In genomic region chr17:34072091-34072490, GRCm38 (mm10) we compare ENCODE assay signal across 29 mouse cellular contexts. TPM values are rescaled to one million over a fixed set of nuclear protein-coding genes. Genes with fewer than 3 reads are reported as not detected.
DNase-seq lines count a peak whose midpoint lies in the region; ATAC-seq and TF ChIP-seq lines count a peak whose summit lies in the region.
"Had no signal": no experiment of that assay in that cellular context is flagged by ENCODE, and none has a peak within 500 bp of the region (broad histone marks: within the 10 kb centered on the region; RNA-seq: fewer than 3 reads in every experiment).

No protein-coding gene starts in this region.

- no peak for TF ChIP-seq EP300 in lung, postnatal 0 days (IDR thresholded peaks at IDR 0.05)

- H3K36me3 ChIP-seq in lung, postnatal 0 days (ENCODE audit: insufficient read depth, low read length) = no peaks in the 10 kb centered on the region
- no peaks in the 10 kb centered on the region for H3K36me3 ChIP-seq in embryonic facial prominence, embryonic 10.5 days (replicated peaks)
- H3K36me3 ChIP-seq: embryonic facial prominence, embryonic 15.5 days; heart, embryonic 15.5 days; hindbrain, embryonic 12.5 days; limb, embryonic 10.5 days; midbrain, embryonic 12.5 days had no signal

- H3K4me3 ChIP-seq in lung, postnatal 0 days (ENCODE audit: low read depth, low read length) = no peak overlapping the region
- no peak overlapping the region for H3K4me3 ChIP-seq in embryonic facial prominence, embryonic 10.5 days
- H3K4me3 ChIP-seq: embryonic facial prominence, embryonic 15.5 days; gastrocnemius, adult 2 months; heart, adult 2 months; heart, embryonic 15.5 days; hindbrain, embryonic 12.5 days; limb, embryonic 10.5 days; midbrain, embryonic 12.5 days had no signal

- H3K27ac ChIP-seq in lung, postnatal 0 days (ENCODE audit: low read length) = no peak overlapping the region
- no peak overlapping the region for H3K27ac ChIP-seq in embryonic facial prominence, embryonic 10.5 days (replicated peaks)
- H3K27ac ChIP-seq: embryonic facial prominence, embryonic 15.5 days; gastrocnemius, adult 2 months; heart, adult 2 months; heart, embryonic 15.5 days; hindbrain, embryonic 12.5 days; limb, embryonic 10.5 days; liver, embryonic 14.5 days; midbrain, embryonic 12.5 days had no signal

- TF ChIP-seq CTCF in lung, postnatal 0 days (IDR thresholded peaks at IDR 0.05) = no peak

- 64% methylated on average over 5 of the region's 5 CpGs for WGBS in lung, postnatal 0 days
- WGBS in embryonic facial prominence, embryonic 10.5 days = 73% methylated on average over 5 of the region's 5 CpGs

- no peaks in the 10 kb centered on the region for H3K9me3 ChIP-seq in lung, postnatal 0 days (ENCODE audit: low read length)
- H3K9me3 ChIP-seq in embryonic facial prominence, embryonic 10.5 days = no peaks in the 10 kb centered on the region
- H3K9me3 ChIP-seq: embryonic facial prominence, embryonic 15.5 days; heart, embryonic 15.5 days; hindbrain, embryonic 12.5 days; limb, embryonic 10.5 days; midbrain, embryonic 12.5 days had no signal

- H3K27me3 ChIP-seq in lung, postnatal 0 days (replicated peaks; ENCODE audit: insufficient read depth, low read length) = peaks cover 9% of the 10 kb centered on the region; the same call in 1 of the 2 replicates
- peaks cover 17% of the 10 kb centered on the region for H3K27me3 ChIP-seq in embryonic facial prominence, embryonic 10.5 days (replicated peaks; ENCODE audit: low read depth, poor library complexity, severe bottlenecking)

- no peak for ATAC-seq in lung, postnatal 0 days
- peak; percentile 18 to 37; a peak in 2 of 4 replicates for ATAC-seq in hematopoietic stem cell, adult 5-6 weeks (replicated peaks in 1 of 2; ENCODE audit: insufficient read depth in 1 of 2, low FRiP score in 2 of 2, low TSS enrichment in 1 of 2, low read depth in 1 of 2, poor library complexity in 2 of 2, severe bottlenecking in 2 of 2)
- ATAC-seq: activated CD4-positive, CD25-positive, alpha-beta regulatory T cell, adult 4 months; forebrain, postnatal 0 days; inflammation-experienced regulatory T-cells, adult 6 months had no signal

- no peak overlapping the region for H3K4me2 ChIP-seq in lung, postnatal 0 days (replicated peaks; ENCODE audit: low read depth, low read length)
- H3K4me2 ChIP-seq: embryonic facial prominence, embryonic 15.5 days; heart, embryonic 15.5 days; hindbrain, embryonic 12.5 days; midbrain, embryonic 12.5 days had no signal

- no peak overlapping the region for H3K9ac ChIP-seq in lung, postnatal 0 days (replicated peaks; ENCODE audit: low read depth)
- H3K9ac ChIP-seq: embryonic facial prominence, embryonic 15.5 days; forebrain, postnatal 0 days; heart, embryonic 15.5 days; hindbrain, embryonic 12.5 days; liver, embryonic 14.5 days; midbrain, embryonic 12.5 days had no signal

- no peaks in the 10 kb centered on the region for H3K4me1 ChIP-seq in lung, postnatal 0 days (ENCODE audit: insufficient read depth, low read depth, low read length)
- H3K4me1 ChIP-seq in embryonic facial prominence, embryonic 10.5 days = 0 out of 2 replicates have a peak, but pooled peaks cover 2% of the 10 kb centered on the region
- H3K4me1 ChIP-seq: embryonic facial prominence, embryonic 15.5 days; heart, embryonic 15.5 days had no signal

- DNase-seq in lung, postnatal 0 days (ENCODE audit: low spot score) = peak; percentile 33
- DNase-seq in lung, adult 18-20 months = no peak
- peak; percentile 32 for DNase-seq in CD4-positive, CD25-positive, alpha-beta regulatory T cell, adult 2 months (ENCODE audit: low read depth, low spot score)
- peak; percentile 51 for DNase-seq in naive thymus-derived CD4-positive, alpha-beta T cell, adult 2 months (ENCODE audit: low read depth)
- DNase-seq in cerebellum, adult 11-12 months = no peak
- no peak for DNase-seq in left cerebral cortex, postnatal 14 days (ENCODE audit: low spot score in 2 of 2)
- DNase-seq in embryonic facial prominence, embryonic 10.5 days (ENCODE audit: low spot score) = no peak
- DNase-seq: adrenal gland, postnatal 10 days; cerebellum, adult 11 months; cerebellum, postnatal 14 days; embryo, embryonic 11 days; forebrain, postnatal 0 days; gastrocnemius, adult 2 months; heart, adult 2 months; kidney, adult 9 months; kidney, postnatal 36 days; right cerebral cortex, postnatal 14 days; thymus, postnatal 14 days had no signal

- intact Hi-C loops in left cerebral cortex, postnatal 14 days (cut with DNase I) = no loop called here

RNA-seq across cellular contexts. Expression of gene H2-Oa, which starts 20.0 kb away (rescaled TPM):
- 0.48 and 1.1 TPM in 2 replicates for polyA plus RNA-seq in lung, postnatal 0 days (2015; fragmentation: Nextera tagmentation; extraction: Ambion mirVana)
- 9.2 and 16.9 TPM in 2 replicates for total RNA-seq in hematopoietic stem cell, adult 5-6 weeks (2017)
- total RNA-seq in left cerebral cortex, postnatal 14 days (2021) = under 1 TPM in 1 of 2 experiments, not detected in 1; 0.32 TPM
- 0.31 and 0.69 TPM in 2 replicates for polyA plus RNA-seq in embryonic facial prominence, embryonic 10.5 days (2016; fragmentation: Nextera tagmentation; extraction: Ambion mirVana)
- total RNA-seq: forebrain, postnatal 0 days; gastrocnemius, adult 2 months; left cerebral cortex, adult 18-20 months had no signal
- polyA plus RNA-seq: forebrain, postnatal 0 days; neural tube, embryonic 14.5 days had no signal

RNA-seq across cellular contexts. Expression of gene Col11a2, which starts 32.9 kb away (rescaled TPM):
- 0.25 and 0.44 TPM in 2 replicates for polyA plus RNA-seq in lung, postnatal 0 days (2015; fragmentation: Nextera tagmentation; extraction: Ambion mirVana)
- 2.4 and 2.9 TPM in 2 replicates for total RNA-seq in hematopoietic stem cell, adult 5-6 weeks (2017)
- total RNA-seq in left cerebral cortex, postnatal 14 days (2021) = 10 to 100 TPM; 16.6 to 22.6 TPM
- 1.0 and 1.2 TPM in 2 replicates for polyA plus RNA-seq in embryonic facial prominence, embryonic 10.5 days (2016; fragmentation: Nextera tagmentation; extraction: Ambion mirVana)

RNA-seq across cellular contexts. Expression of gene Rxrb, which starts 40.5 kb away (rescaled TPM):
- 35.0 and 35.7 TPM in 2 replicates for polyA plus RNA-seq in lung, postnatal 0 days (2015; fragmentation: Nextera tagmentation; extraction: Ambion mirVana)
- total RNA-seq in hematopoietic stem cell, adult 5-6 weeks (2017) = 41.2 and 51.3 TPM in 2 replicates
- 10 to 100 TPM; 81.7 to 86.7 TPM for total RNA-seq in left cerebral cortex, postnatal 14 days (2021)
- 44.7 and 47.9 TPM in 2 replicates for polyA plus RNA-seq in embryonic facial prominence, embryonic 10.5 days (2016; fragmentation: Nextera tagmentation; extraction: Ambion mirVana)

RNA-seq across cellular contexts. Expression of gene Slc39a7, which starts 40.6 kb away (rescaled TPM):
- 130 and 131 TPM in 2 replicates for polyA plus RNA-seq in lung, postnatal 0 days (2015; fragmentation: Nextera tagmentation; extraction: Ambion mirVana)
- total RNA-seq in hematopoietic stem cell, adult 5-6 weeks (2017) = 60.8 and 96.9 TPM in 2 replicates
- total RNA-seq in left cerebral cortex, postnatal 14 days (2021) = 10 to 100 TPM; 95.3 to 99.9 TPM
- polyA plus RNA-seq in embryonic facial prominence, embryonic 10.5 days (2016; fragmentation: Nextera tagmentation; extraction: Ambion mirVana) = 167 and 177 TPM in 2 replicates

RNA-seq across cellular contexts. Expression of gene H2-Ke6, which starts 44.2 kb away (rescaled TPM):
- 57.9 and 59.8 TPM in 2 replicates for polyA plus RNA-seq in lung, postnatal 0 days (2015; fragmentation: Nextera tagmentation; extraction: Ambion mirVana)
- total RNA-seq in hematopoietic stem cell, adult 5-6 weeks (2017) = 81.8 and 89.3 TPM in 2 replicates
- 10 to 100 TPM; 27.7 to 30.1 TPM for total RNA-seq in left cerebral cortex, postnatal 14 days (2021)
- 41.4 and 44.8 TPM in 2 replicates for polyA plus RNA-seq in embryonic facial prominence, embryonic 10.5 days (2016; fragmentation: Nextera tagmentation; extraction: Ambion mirVana)

Comparison
In these comparisons a context has a peak if more than half of its experiments do, and no peak if none do; other contexts are left out.
1. DNase-seq: peak in lung, postnatal 0 days (single experiment), CD4-positive, CD25-positive, alpha-beta regulatory T cell, adult 2 months (single experiment) and naive thymus-derived CD4-positive, alpha-beta T cell, adult 2 months (single experiment); none in lung, adult 18-20 months (0 of 2), cerebellum, adult 11-12 months (single experiment), left cerebral cortex, postnatal 14 days (0 of 2) and embryonic facial prominence, embryonic 10.5 days (single experiment).